ENCODE assay signal across 16 mouse cellular contexts in the genomic region with DNA sequence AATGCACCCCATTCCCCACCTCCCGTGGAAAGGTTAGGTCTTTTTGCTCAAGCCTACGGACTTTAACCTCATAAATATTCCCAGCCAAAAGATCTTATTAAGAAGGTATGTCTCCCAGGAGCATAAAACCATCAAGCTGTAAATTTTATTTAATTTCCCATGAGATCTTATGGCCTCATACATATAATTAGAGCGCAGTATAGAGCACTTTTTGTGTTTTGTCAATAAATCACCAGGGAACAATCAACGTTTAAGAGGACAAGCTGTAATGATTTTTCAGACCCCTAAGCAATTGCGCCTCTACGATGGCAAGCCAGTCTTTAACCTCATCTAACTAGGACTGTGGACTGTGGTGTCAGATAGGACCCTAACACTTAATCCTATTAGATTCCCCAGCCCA.
DNase-seq lines count a peak whose midpoint lies in the region; ATAC-seq and TF ChIP-seq lines count a peak whose summit lies in the region.
"Had no signal": no experiment of that assay in that cellular context is flagged by ENCODE, and none has a peak within 500 bp of the region (broad histone marks: within the 10 kb centered on the region; RNA-seq: fewer than 3 reads in every experiment).

No protein-coding gene starts in this region.

- WGBS in kidney, postnatal 0 days = 11% methylated on average over 6 of the region's 6 CpGs
- 18% methylated on average over 6 of the region's 6 CpGs for WGBS in neural tube, embryonic 12.5 days

- no peaks in the 10 kb centered on the region for H3K9me3 ChIP-seq in kidney, postnatal 0 days (replicated peaks; ENCODE audit: low read length)
- no peaks in the 10 kb centered on the region for H3K9me3 ChIP-seq in neural tube, embryonic 12.5 days
- H3K9me3 ChIP-seq: heart, embryonic 10.5 days; hindbrain, embryonic 15.5 days had no signal

- H3K4me3 ChIP-seq in kidney, postnatal 0 days (replicated peaks; ENCODE audit: low read depth, low read length) = no peak overlapping the region
- H3K4me3 ChIP-seq in neural tube, embryonic 12.5 days = no peak overlapping the region
- H3K4me3 ChIP-seq: heart, embryonic 10.5 days; hindbrain, embryonic 15.5 days; megakaryocyte, embryonic 14.5 days had no signal

- no peak for TF ChIP-seq POLR2A in brain, embryonic 14.5 days (IDR thresholded peaks at IDR 0.05; ENCODE audit: borderline replicate concordance, extremely low read depth, insufficient read depth, insufficient read length, poor library complexity, severe bottlenecking)

- no peak overlapping the region for H3K9ac ChIP-seq in kidney, postnatal 0 days (ENCODE audit: low read depth, low read length)
- H3K9ac ChIP-seq in neural tube, embryonic 12.5 days = no peak overlapping the region
- H3K9ac ChIP-seq: forebrain, postnatal 0 days; hindbrain, embryonic 15.5 days had no signal

- H3K4me1 ChIP-seq in kidney, postnatal 0 days (replicated peaks; ENCODE audit: insufficient read depth, low read length) = 0 out of 2 replicates have a peak, but pooled peaks cover 7% of the 10 kb centered on the region
- H3K4me1 ChIP-seq in neural tube, embryonic 12.5 days = peaks cover 24% of the 10 kb centered on the region

- H3K4me2 ChIP-seq in kidney, postnatal 0 days (ENCODE audit: low read length) = no peak overlapping the region
- no peak overlapping the region for H3K4me2 ChIP-seq in neural tube, embryonic 12.5 days (replicated peaks)
- H3K4me2 ChIP-seq: hindbrain, embryonic 15.5 days; liver, embryonic 11.5 days had no signal

- no peaks in the 10 kb centered on the region for H3K27me3 ChIP-seq in kidney, postnatal 0 days (ENCODE audit: insufficient read depth, low read length)
- H3K27me3 ChIP-seq in neural tube, embryonic 12.5 days (replicated peaks) = peaks cover 6% of the 10 kb centered on the region; the same call in 1 of the 2 replicates
- H3K27me3 ChIP-seq: hindbrain, embryonic 15.5 days had no signal

- DNase-seq in kidney, postnatal 0 days (ENCODE audit: low spot score) = peak; percentile 54
- DNase-seq in kidney, adult 9 months = no peak
- peak; percentile 48 for DNase-seq in brain, embryonic 14.5 days (ENCODE audit: low read depth)
- peak; percentile 54 for DNase-seq in embryo, embryonic 10.5 days (ENCODE audit: low spot score)
- DNase-seq in layer of hippocampus, postnatal 14 days (ENCODE audit: low spot score in 2 of 2) = no peak
- DNase-seq in heart, adult 18-20 months = no peak
- DNase-seq: cerebellum, adult 8-10 months; forebrain, postnatal 0 days; kidney, adult 2 months; lung, adult 18-20 months; right cerebral cortex, postnatal 25 days had no signal

- no peak for TF ChIP-seq CTCF in kidney, postnatal 0 days (IDR thresholded peaks at IDR 0.05; ENCODE audit: low read depth)
- no peak for TF ChIP-seq CTCF in brain, embryonic 14.5 days (IDR thresholded peaks at IDR 0.05; ENCODE audit: borderline replicate concordance, extremely low read depth, insufficient read depth, insufficient read length)

- H3K27ac ChIP-seq in kidney, postnatal 0 days = no peak overlapping the region
- no peak overlapping the region for H3K27ac ChIP-seq in neural tube, embryonic 12.5 days
- H3K27ac ChIP-seq: heart, embryonic 10.5 days; hindbrain, embryonic 15.5 days had no signal

- no peak for ATAC-seq in kidney, postnatal 0 days (replicated peaks; ENCODE audit: low FRiP score, low read depth)
- ATAC-seq in neural tube, embryonic 12.5 days (ENCODE audit: low FRiP score, low read depth) = peak; percentile 63
- ATAC-seq: forebrain, postnatal 0 days had no signal

- H3K36me3 ChIP-seq in kidney, postnatal 0 days (ENCODE audit: insufficient read depth, low read length) = no peaks in the 10 kb centered on the region
- no peaks in the 10 kb centered on the region for H3K36me3 ChIP-seq in neural tube, embryonic 12.5 days
- H3K36me3 ChIP-seq: heart, embryonic 10.5 days; hindbrain, embryonic 15.5 days had no signal

Comparison
In these comparisons a context has a peak if more than half of its experiments do, and no peak if none do; other contexts are left out.
1. DNase-seq: peak in kidney, postnatal 0 days (single experiment), brain, embryonic 14.5 days (single experiment) and embryo, embryonic 10.5 days (single experiment); none in kidney, adult 9 months (single experiment), layer of hippocampus, postnatal 14 days (0 of 2) and heart, adult 18-20 months (0 of 2).